Mouse (Mus musculus) limb, embryonic 10.5 days (tissue): ENCODE measurements around the gene Catsper1. TPM values are rescaled to one million over a fixed set of nuclear protein-coding genes. Genes with fewer than 3 reads are reported as not detected.
A peak's percentile ranks its signal among the peaks of the same experiment; 100 is the strongest.

Experiments used
- DNase-seq: peaks from one replicate; pipeline ENCODE4 v3.0.0-alpha.2; 2017; ENCODE audit warnings: low spot score
- H3K27ac ChIP-seq: fragments of 300-500 bp; sonication (generic); 2 replicates; pipeline ENCODE4 v1.5.1; 2016; ENCODE audit warnings: mild to moderate bottlenecking
- H3K27me3 ChIP-seq: fragments of 300-500 bp; sonication (generic); 2 replicates; pipeline ENCODE4 v1.6.1; 2016; ENCODE audit warnings: low read depth, mild to moderate bottlenecking; ENCODE audit not compliant: poor library complexity, severe bottlenecking
- H3K36me3 ChIP-seq: fragments of 300-500 bp; sonication (generic); 2 replicates; pipeline ENCODE4 v1.6.1; 2016; ENCODE audit warnings: mild to moderate bottlenecking, moderate library complexity
- H3K4me1 ChIP-seq: fragments of 300-500 bp; sonication (generic); 2 replicates; pipeline ENCODE4 v1.6.1; 2016
- H3K4me3 ChIP-seq: fragments of 300-500 bp; sonication (generic); 2 replicates; pipeline ENCODE4 v1.5.1; 2016; ENCODE audit warnings: mild to moderate bottlenecking, moderate library complexity
- H3K9me3 ChIP-seq: fragments of 300-500 bp; sonication (generic); replicated peaks from 2 replicates; pipeline ENCODE4 v1.6.1; 2016; ENCODE audit warnings: mild to moderate bottlenecking
- WGBS: fragments of 180-500 bp; shearing (Covaris S2); methylation state at CpG from one replicate; pipeline ENCODE4 v1.1.7; 2016; 5-methylcytosine and 5-hydroxymethylcytosine counted together
- polyA plus RNA-seq: library from polyadenylated mRNA; unstranded; fragments of >200 nt; fragmentation: Nextera tagmentation; extraction: Ambion mirVana; gene quantifications from 2 replicates; pipeline ENCODE4 v1.2.1, GENCODE M21; 2016

The Catsper1 gene
- polyA plus RNA-seq, 1 experiment from 2014 or later = not detected

DNA sequence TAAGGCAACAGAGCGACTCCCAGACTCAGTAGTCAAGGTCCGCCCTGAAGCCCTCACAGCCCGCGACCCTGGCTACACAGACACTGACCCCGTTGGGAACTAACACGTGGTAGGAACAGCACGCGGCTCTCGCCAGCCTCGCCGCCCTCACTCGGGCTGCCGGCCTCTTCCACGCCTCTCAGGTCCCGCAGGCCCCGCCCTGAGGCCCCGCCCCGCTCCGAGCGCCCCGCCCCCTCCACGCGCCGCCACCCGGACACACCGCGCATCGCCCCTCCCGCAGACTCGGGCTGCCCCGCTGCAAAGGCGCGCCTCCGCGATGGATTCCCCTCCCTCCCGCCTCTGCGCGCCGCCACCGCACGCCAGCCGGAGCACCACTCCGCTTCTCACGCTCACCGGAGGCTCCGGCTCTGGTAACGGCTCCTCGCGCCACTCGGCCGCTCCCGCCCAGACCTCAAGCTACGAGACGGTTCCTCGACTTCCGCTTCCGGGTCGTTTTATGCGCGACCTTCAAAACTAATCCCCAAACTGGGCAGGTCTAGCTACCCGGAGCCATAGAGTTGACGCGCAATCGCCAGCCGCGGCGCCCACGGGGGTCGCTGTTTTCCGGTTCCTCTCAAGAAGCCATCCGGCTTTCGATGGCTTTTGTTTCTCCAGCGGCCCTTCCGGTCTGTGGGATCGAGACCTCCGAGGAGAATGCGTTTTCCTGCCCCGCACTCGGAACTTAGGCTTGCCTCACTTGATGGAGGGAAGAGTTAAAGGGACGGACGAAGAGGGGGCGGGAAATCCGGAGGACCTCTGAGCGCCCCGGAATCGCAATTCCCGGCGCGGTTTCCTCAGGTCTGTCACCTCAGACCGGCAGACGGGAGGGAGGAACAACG lies 30.9 kb downstream of the Catsper1 start, which contains the start of gene Eif1ad:
TSS of gene Eif1ad (plus strand) at position 567 of the 878 bp plus-strand sequence.
- Histone ChIP-seq H3K27me3 (no peaks in the 10 kb centered on the region), H3K27ac (peak within 1 kb of the TSS; percentile 98), H3K36me3 (peaks cover 62% of the 10 kb centered on the region), H3K4me3 (peak within 1 kb of the TSS; percentile 94), H3K9me3 (no peaks in the 10 kb centered on the region), H3K4me1 (peaks cover 20% of the 10 kb centered on the region)
- WGBS = under 1% methylated on average over 92 of the region's 92 CpGs
- DNase-seq = peak; percentile 99

DNA sequence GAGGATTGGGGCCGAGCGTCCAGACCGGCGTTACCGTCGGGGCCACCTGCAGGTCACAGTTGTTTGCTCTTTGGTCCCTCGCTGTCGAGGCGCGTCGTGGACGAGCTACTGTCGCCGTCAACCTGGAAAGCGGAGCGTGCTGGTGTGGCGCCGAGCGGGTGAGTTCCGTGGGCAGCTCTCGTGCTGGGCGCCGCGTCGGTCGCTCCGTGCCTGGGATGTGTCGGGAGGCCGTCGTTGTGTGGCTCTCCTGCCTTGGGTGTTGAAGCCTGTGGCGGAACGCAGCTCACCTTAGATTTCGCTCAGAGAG lies 31.5 kb downstream of the Catsper1 start, which contains the start of gene Banf1:
TSS of gene Banf1 (minus strand) at position 116 of the 307 bp plus-strand sequence.
- Histone ChIP-seq H3K36me3 (peaks cover 68% of the 10 kb centered on the region), H3K4me3 (peak within 1 kb of the TSS; percentile 94), H3K27ac (peak within 1 kb of the TSS; percentile 98), H3K9me3 (no peaks in the 10 kb centered on the region), H3K27me3 (no peaks in the 10 kb centered on the region), H3K4me1 (peaks cover 20% of the 10 kb centered on the region)
- under 1% methylated on average over 33 of the region's 33 CpGs for WGBS
- DNase-seq = no peak

GRCm38 (mm10) chr19:5367455-5367854 lies 31.9 kb downstream of the Catsper1 start:
- Histone ChIP-seq H3K9me3 (no peaks in the 10 kb centered on the region), H3K27me3 (no peaks in the 10 kb centered on the region), H3K27ac (peak overlapping the region; percentile 98), H3K4me3 (peak overlapping the region; percentile 94), H3K4me1 (peaks cover 20% of the 10 kb centered on the region), H3K36me3 (peaks cover 73% of the 10 kb centered on the region)
- 13% methylated on average over 11 of the region's 11 CpGs for WGBS
- DNase-seq = no peak

DNA sequence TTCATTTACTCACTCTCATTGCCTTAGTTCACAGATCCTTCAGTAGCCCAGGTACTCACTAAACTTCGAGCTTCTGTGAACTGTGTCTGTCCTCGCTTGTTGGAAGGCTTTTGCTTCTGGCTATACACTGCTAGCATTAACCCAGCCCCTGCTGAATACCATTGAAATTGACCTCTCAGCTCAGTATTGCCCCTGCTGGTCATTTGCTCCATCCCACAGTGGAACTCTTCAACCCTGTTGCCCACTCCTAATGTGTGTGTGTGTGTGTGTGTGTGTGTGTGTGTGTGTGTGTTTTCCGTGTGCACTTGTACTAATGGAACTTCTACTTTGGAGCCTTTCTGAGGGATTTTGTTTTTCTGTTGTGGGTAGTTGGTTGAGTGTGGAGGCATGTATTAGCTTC lies 35.4 kb downstream of the Catsper1 start:
- H3K9me3 ChIP-seq = no peaks in the 10 kb centered on the region
- DNase-seq = no peak
- H3K4me3 ChIP-seq = no peak overlapping the region
- 93% methylated on average over 3 of the region's 3 CpGs for WGBS
- no peak overlapping the region for H3K27ac ChIP-seq
- no peaks in the 10 kb centered on the region for H3K27me3 ChIP-seq
- peaks cover 81% of the 10 kb centered on the region for H3K36me3 ChIP-seq
- peaks cover 13% of the 10 kb centered on the region for H3K4me1 ChIP-seq

- H3K36me3 ChIP-seq = peaks cover 96% of the 10 kb centered on the region
- H3K4me1 ChIP-seq = peaks cover 10% of the 10 kb centered on the region
- no peak for DNase-seq
- H3K27me3 ChIP-seq = no peaks in the 10 kb centered on the region
- H3K27ac ChIP-seq = no peak overlapping the region
- no peak overlapping the region for H3K4me3 ChIP-seq
- 92% methylated on average over 7 of the region's 7 CpGs for WGBS
- H3K9me3 ChIP-seq = no peaks in the 10 kb centered on the region
Measured at GRCm38 (mm10) chr19:5372724-5373123, 37.2 kb downstream of the Catsper1 start.

DNA sequence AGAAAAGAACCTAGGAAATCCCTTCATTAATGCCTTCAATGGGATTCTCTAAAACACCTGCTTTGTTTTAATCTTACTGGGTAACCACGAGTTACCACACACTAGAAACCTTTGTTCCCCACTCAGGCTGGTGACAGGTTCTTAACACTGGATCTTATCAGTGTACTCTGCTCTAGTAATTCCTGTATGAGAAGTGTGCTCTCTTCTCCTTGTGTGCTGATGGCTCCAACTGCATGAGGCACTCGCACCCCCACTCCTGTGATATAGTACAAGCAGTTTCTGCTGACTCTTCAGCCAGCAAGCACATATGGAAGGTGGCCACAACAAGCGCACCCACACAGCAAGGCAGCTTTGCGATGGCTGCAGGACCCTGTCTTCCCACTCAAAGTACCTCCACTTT lies 38.6 kb downstream of the Catsper1 start:
- DNase-seq = no peak
- WGBS = 85% methylated on average over 4 of the region's 4 CpGs
- no peaks in the 10 kb centered on the region for H3K9me3 ChIP-seq
- no peaks in the 10 kb centered on the region for H3K4me1 ChIP-seq
- no peaks in the 10 kb centered on the region for H3K27me3 ChIP-seq
- H3K27ac ChIP-seq = no peak overlapping the region
- no peak overlapping the region for H3K4me3 ChIP-seq
- peaks cover 97% of the 10 kb centered on the region for H3K36me3 ChIP-seq

- peaks cover 97% of the 10 kb centered on the region for H3K36me3 ChIP-seq
- no peaks in the 10 kb centered on the region for H3K27me3 ChIP-seq
- no peaks in the 10 kb centered on the region for H3K9me3 ChIP-seq
- H3K4me1 ChIP-seq = no peaks in the 10 kb centered on the region
- DNase-seq = no peak
- 73% methylated on average over 4 of the region's 4 CpGs for WGBS
- no peak overlapping the region for H3K27ac ChIP-seq
- no peak overlapping the region for H3K4me3 ChIP-seq
Measured at GRCm38 (mm10) chr19:5374748-5375147, 39.2 kb downstream of the Catsper1 start.

DNA sequence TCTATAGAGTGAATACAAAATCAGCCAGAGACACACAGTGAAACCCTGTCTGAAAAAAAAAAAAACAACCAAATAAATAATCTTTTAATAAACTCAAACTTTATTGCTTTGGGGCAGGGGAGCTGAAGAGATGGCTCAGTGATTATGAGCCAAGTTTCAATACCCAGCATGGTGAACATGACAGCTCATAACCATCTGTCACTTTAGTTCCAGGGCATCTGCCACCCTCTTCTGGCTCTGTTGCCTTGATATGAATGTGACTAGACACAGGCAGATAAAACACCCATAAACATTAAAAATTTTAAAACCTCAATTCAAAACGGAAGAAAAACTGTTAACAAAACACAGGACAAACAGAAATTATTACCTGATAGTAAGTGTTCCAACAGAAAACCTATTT lies 41.9 kb downstream of the Catsper1 start:
- Histone ChIP-seq H3K27ac (no peak overlapping the region), H3K4me1 (no peaks in the 10 kb centered on the region), H3K27me3 (no peaks in the 10 kb centered on the region), H3K9me3 (no peaks in the 10 kb centered on the region), H3K36me3 (peaks cover 97% of the 10 kb centered on the region), H3K4me3 (no peak overlapping the region)
- WGBS = 88% methylated on average over 1 of the region's 1 CpGs
- no peak for DNase-seq

- Histone ChIP-seq H3K27me3 (no peaks in the 10 kb centered on the region), H3K4me1 (peaks cover 13% of the 10 kb centered on the region), H3K27ac (no peak overlapping the region), H3K9me3 (no peaks in the 10 kb centered on the region), H3K4me3 (no peak overlapping the region), H3K36me3 (peaks cover 85% of the 10 kb centered on the region)
- no peak for DNase-seq
- 96% methylated on average over 12 of the region's 12 CpGs for WGBS
Measured at GRCm38 (mm10) chr19:5383326-5383725, 47.8 kb downstream of the Catsper1 start.

GRCm38 (mm10) chr19:5384715-5385114 lies 49.2 kb downstream of the Catsper1 start:
- DNase-seq = no peak
- 94% methylated on average over 8 of the region's 8 CpGs for WGBS
- no peak overlapping the region for H3K4me3 ChIP-seq
- no peaks in the 10 kb centered on the region for H3K27me3 ChIP-seq
- H3K9me3 ChIP-seq = no peaks in the 10 kb centered on the region
- peaks cover 71% of the 10 kb centered on the region for H3K36me3 ChIP-seq
- peaks cover 20% of the 10 kb centered on the region for H3K4me1 ChIP-seq
- H3K27ac ChIP-seq = no peak overlapping the region

DNA sequence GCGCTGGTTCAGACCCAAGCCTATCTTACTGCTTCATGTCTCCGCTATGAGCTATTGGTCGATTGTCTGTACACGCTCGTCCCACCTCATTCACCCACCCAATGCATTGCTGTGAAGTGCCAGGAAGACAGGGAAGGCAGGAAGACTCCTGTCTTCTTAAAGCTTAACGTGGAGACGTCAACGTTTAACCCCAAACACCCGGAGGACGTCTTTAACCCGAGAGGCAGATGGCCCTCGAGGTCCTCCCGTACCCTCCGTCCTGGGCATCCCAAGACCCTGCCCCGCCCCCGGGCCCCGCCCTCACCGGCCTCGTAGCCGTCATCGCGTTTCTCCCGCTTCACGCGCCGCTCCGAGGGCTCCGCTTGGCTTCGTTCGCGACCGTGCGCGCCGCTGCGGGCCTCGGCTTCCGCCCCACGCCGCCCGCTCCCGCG lies 52.5 kb downstream of the Catsper1 start:
- H3K27ac ChIP-seq = peak overlapping the region; percentile 92
- DNase-seq = peak; percentile 60

GRCm38 (mm10) chr19:5388588-5389242 lies 53.2 kb downstream of the Catsper1 start, which contains the start of gene Sart1:
Sart1 (minus strand) TSS chr19:5388703.
- 2% methylated on average over 43 of the region's 43 CpGs for WGBS
- no peaks in the 10 kb centered on the region for H3K27me3 ChIP-seq

More for the DNA sequence above, 52.5 kb downstream of the Catsper1 start:
- Histone ChIP-seq H3K27me3 (no peaks in the 10 kb centered on the region), H3K4me1 (peaks cover 36% of the 10 kb centered on the region), H3K9me3 (no peaks in the 10 kb centered on the region), H3K36me3 (peaks cover 38% of the 10 kb centered on the region), H3K4me3 (peak overlapping the region; percentile 100)
- under 1% methylated on average over 43 of the region's 43 CpGs for WGBS

DNA sequence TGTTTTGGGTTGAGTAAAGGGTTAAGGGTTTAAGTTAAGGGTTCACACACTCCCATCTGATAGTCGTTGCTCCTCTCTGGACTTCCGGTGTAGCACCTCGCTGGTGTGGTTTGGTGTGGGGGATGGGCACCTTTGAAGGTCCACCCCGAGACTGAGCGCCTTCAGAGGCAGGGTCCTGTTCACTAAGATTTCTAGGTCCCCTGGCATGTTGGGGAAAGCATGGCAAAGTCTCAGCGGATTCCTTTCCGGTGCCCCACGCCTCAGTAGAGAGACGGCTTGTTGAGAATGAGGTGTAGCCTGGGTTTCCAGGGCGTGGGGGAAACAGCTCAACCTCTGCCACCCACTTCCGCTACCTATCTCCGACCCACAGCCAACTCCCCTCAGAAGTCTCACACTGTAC lies 54.1 kb downstream of the Catsper1 start:
- Histone ChIP-seq H3K9me3 (no peaks in the 10 kb centered on the region), H3K36me3 (peaks cover 21% of the 10 kb centered on the region), H3K4me3 (peak overlapping the region; percentile 100), H3K4me1 (peaks cover 39% of the 10 kb centered on the region), H3K27ac (peak overlapping the region; percentile 92), H3K27me3 (no peaks in the 10 kb centered on the region)
- WGBS = 32% methylated on average over 12 of the region's 12 CpGs
- peak; percentile 52 for DNase-seq

More at GRCm38 (mm10) chr19:5388588-5389242, 53.2 kb downstream of the Catsper1 start, which contains the start of gene Sart1:
- peak within 1 kb of the TSS; percentile 100 for H3K4me3 ChIP-seq
- H3K27ac ChIP-seq = peak within 1 kb of the TSS; percentile 92
- H3K4me1 ChIP-seq = peaks cover 36% of the 10 kb centered on the region
- H3K36me3 ChIP-seq = peaks cover 31% of the 10 kb centered on the region
- DNase-seq = peak; percentile 96
- no peaks in the 10 kb centered on the region for H3K9me3 ChIP-seq
